Mouse (Mus musculus) G1E (cell line): ENCODE results near the gene Gm3336.

ENCODE experiments used
- CTCF ChIP-seq: IDR thresholded peaks from 2 replicates; pipeline ENCODE4 v1.5.1; 2012; ENCODE audit warnings: low read depth, low read length, inconsistent platforms, mixed read lengths
- POLR2AphosphoS5 ChIP-seq: IDR thresholded peaks from 2 replicates; pipeline ENCODE4 v1.6.1; 2012; ENCODE audit warnings: low read depth, low read length, inconsistent platforms; ENCODE audit not compliant: insufficient replicate concordance

GRCm38 (mm10) chr8:70738211-70738610 is 19.9 kb downstream of the Gm3336 start:
- TF ChIP-seq CTCF, result no peak
- no peak for TF ChIP-seq POLR2AphosphoS5
